Mouse (Mus musculus): ENCODE results near the gene Ccdc85c. TPM values are rescaled to one million over a fixed set of nuclear protein-coding genes. Genes with fewer than 3 reads are reported as not detected.

The Ccdc85c gene
- polyA plus RNA-seq, 1 experiment from 2014 or later = 17.7 TPM

GRCm38 (mm10) chr12:108288127-108288880 is 13.1 kb upstream of the Ccdc85c start:
- no peak for ATAC-seq (ENCODE audit: low FRiP score)
- no peaks in the 10 kb centered on the region for H3K36me3 ChIP-seq
- H3K9me3 ChIP-seq = no peaks in the 10 kb centered on the region
- H3K27me3 ChIP-seq = 0 out of 2 replicates have a peak, but pooled peaks cover 2% of the 10 kb centered on the region
- H3K4me1 ChIP-seq (replicated peaks) = peaks cover 36% of the 10 kb centered on the region
- H3K27ac ChIP-seq = no peak overlapping the region
- H3K9ac ChIP-seq = no peak overlapping the region
- H3K4me2 ChIP-seq = no peak overlapping the region
- 79% methylated on average over 19 of the region's 19 CpGs for WGBS
- no peak overlapping the region for H3K4me3 ChIP-seq

- no peak overlapping the region for H3K4me3 ChIP-seq
- peaks cover 27% of the 10 kb centered on the region for H3K4me1 ChIP-seq (replicated peaks)
- 0 out of 2 replicates have a peak, but pooled peaks cover 2% of the 10 kb centered on the region for H3K27me3 ChIP-seq
- no peaks in the 10 kb centered on the region for H3K36me3 ChIP-seq
- no peaks in the 10 kb centered on the region for H3K9me3 ChIP-seq
- no peak for ATAC-seq (ENCODE audit: low FRiP score)
- no peak overlapping the region for H3K4me2 ChIP-seq
- H3K9ac ChIP-seq = no peak overlapping the region
- WGBS = 94% methylated on average over 8 of the region's 8 CpGs
- no peak overlapping the region for H3K27ac ChIP-seq
Measured at GRCm38 (mm10) chr12:108287011-108287410, 11.8 kb upstream of the Ccdc85c start.

- WGBS = 74% methylated on average over 4 of the region's 4 CpGs
Measured at GRCm38 (mm10) chr12:108286381-108286780, 11.2 kb upstream of the Ccdc85c start.

GRCm38 (mm10) chr12:108285225-108286011 is 10.2 kb upstream of the Ccdc85c start:
- H3K27ac ChIP-seq = peak overlapping the region; percentile 78
- no peaks in the 10 kb centered on the region for H3K36me3 ChIP-seq
- WGBS = 28% methylated on average over 11 of the region's 11 CpGs
- H3K4me1 ChIP-seq (replicated peaks) = peaks cover 23% of the 10 kb centered on the region
- H3K9me3 ChIP-seq = no peaks in the 10 kb centered on the region
- ATAC-seq (ENCODE audit: low FRiP score) = 0 out of 2 replicates have a peak, but pooled peaks have one; percentile 50
- 0 out of 2 replicates have a peak, but pooled peaks cover 2% of the 10 kb centered on the region for H3K27me3 ChIP-seq
- H3K9ac ChIP-seq = peak overlapping the region; percentile 46
- peak overlapping the region; percentile 27 for H3K4me2 ChIP-seq
- no peak overlapping the region for H3K4me3 ChIP-seq

More at GRCm38 (mm10) chr12:108286381-108286780, 11.2 kb upstream of the Ccdc85c start:
- Histone ChIP-seq H3K9ac (no peak overlapping the region), H3K9me3 (no peaks in the 10 kb centered on the region), H3K27ac (peak overlapping the region; percentile 78; the same call in 1 of the 2 replicates), H3K36me3 (no peaks in the 10 kb centered on the region), H3K4me3 (no peak overlapping the region), H3K4me1 (replicated peaks) (peaks cover 23% of the 10 kb centered on the region), H3K4me2 (no peak overlapping the region), H3K27me3 (0 out of 2 replicates have a peak, but pooled peaks cover 2% of the 10 kb centered on the region)
- ATAC-seq (ENCODE audit: low FRiP score) = no peak

GRCm38 (mm10) chr12:108284455-108285224 is 9.4 kb upstream of the Ccdc85c start:
- WGBS = 36% methylated on average over 13 of the region's 14 CpGs
- H3K27ac ChIP-seq = peak overlapping the region; percentile 78
- H3K9me3 ChIP-seq = no peaks in the 10 kb centered on the region
- H3K9ac ChIP-seq = peak overlapping the region; percentile 46; the same call in 1 of the 2 replicates
- H3K4me1 ChIP-seq (replicated peaks) = peaks cover 23% of the 10 kb centered on the region
- H3K4me2 ChIP-seq = peak overlapping the region; percentile 27; the same call in 1 of the 2 replicates
- no peak overlapping the region for H3K4me3 ChIP-seq
- ATAC-seq (ENCODE audit: low FRiP score) = peak; percentile 50; the same call in 1 of the 2 replicates
- 0 out of 2 replicates have a peak, but pooled peaks cover 2% of the 10 kb centered on the region for H3K27me3 ChIP-seq
- H3K36me3 ChIP-seq = no peaks in the 10 kb centered on the region

- peak overlapping the region; percentile 88 for H3K4me3 ChIP-seq
- ATAC-seq (ENCODE audit: low FRiP score) = no peak
- peak overlapping the region; percentile 88 for H3K4me2 ChIP-seq
- H3K9ac ChIP-seq = peak overlapping the region; percentile 95
- H3K36me3 ChIP-seq = no peaks in the 10 kb centered on the region
- H3K27me3 ChIP-seq = no peaks in the 10 kb centered on the region
- peaks cover 45% of the 10 kb centered on the region for H3K4me1 ChIP-seq (replicated peaks)
- H3K27ac ChIP-seq = peak overlapping the region; percentile 99
- WGBS = 17% methylated on average over 15 of the region's 15 CpGs
- H3K9me3 ChIP-seq = no peaks in the 10 kb centered on the region
Measured at GRCm38 (mm10) chr12:108278221-108278918, 3.1 kb upstream of the Ccdc85c start.

- Histone ChIP-seq H3K9me3 (no peaks in the 10 kb centered on the region), H3K4me3 (peak overlapping the region; percentile 88), H3K27me3 (no peaks in the 10 kb centered on the region), H3K27ac (peak overlapping the region; percentile 99), H3K36me3 (no peaks in the 10 kb centered on the region), H3K4me1 (replicated peaks) (peaks cover 55% of the 10 kb centered on the region), H3K9ac (peak overlapping the region; percentile 95), H3K4me2 (peak overlapping the region; percentile 88)
- no peak; the same call in 1 of the 2 replicates for ATAC-seq (ENCODE audit: low FRiP score)
- WGBS = 1% methylated on average over 12 of the region's 12 CpGs
Measured at GRCm38 (mm10) chr12:108277341-108277841, 2.2 kb upstream of the Ccdc85c start.

GRCm38 (mm10) chr12:108275920-108276822 is 946 bp upstream of the Ccdc85c start:
- Histone ChIP-seq H3K27me3 (no peaks in the 10 kb centered on the region), H3K27ac (peak overlapping the region; percentile 99), H3K9ac (peak overlapping the region; percentile 95), H3K36me3 (no peaks in the 10 kb centered on the region), H3K4me2 (peak overlapping the region; percentile 88), H3K4me1 (replicated peaks) (peaks cover 67% of the 10 kb centered on the region), H3K4me3 (peak overlapping the region; percentile 88), H3K9me3 (no peaks in the 10 kb centered on the region)
- ATAC-seq (ENCODE audit: low FRiP score) = peak; percentile 69
- under 1% methylated on average over 45 of the region's 47 CpGs for WGBS

GRCm38 (mm10) chr12:108275508-108275890 is 274 bp upstream of the Ccdc85c start:
- Histone ChIP-seq H3K9me3 (no peaks in the 10 kb centered on the region), H3K4me3 (peak overlapping the region; percentile 88), H3K4me1 (replicated peaks) (peaks cover 74% of the 10 kb centered on the region), H3K9ac (peak overlapping the region; percentile 95), H3K27me3 (no peaks in the 10 kb centered on the region), H3K27ac (peak overlapping the region; percentile 99), H3K36me3 (no peaks in the 10 kb centered on the region), H3K4me2 (peak overlapping the region; percentile 88)
- peak; percentile 92 for ATAC-seq (ENCODE audit: low FRiP score)
- under 1% methylated on average over 36 of the region's 37 CpGs for WGBS

- no peaks in the 10 kb centered on the region for H3K27me3 ChIP-seq
- ATAC-seq (ENCODE audit: low FRiP score) = no peak
Measured at GRCm38 (mm10) chr12:108274313-108274595, 971 bp downstream of the Ccdc85c start.

More at GRCm38 (mm10) chr12:108274313-108274595, 971 bp downstream of the Ccdc85c start:
- no peaks in the 10 kb centered on the region for H3K36me3 ChIP-seq
- WGBS = under 1% methylated on average over 33 of the region's 35 CpGs
- H3K4me2 ChIP-seq = peak overlapping the region; percentile 81
- H3K4me1 ChIP-seq (replicated peaks) = peaks cover 85% of the 10 kb centered on the region
- H3K9me3 ChIP-seq = no peaks in the 10 kb centered on the region
- peak overlapping the region; percentile 94 for H3K9ac ChIP-seq
- H3K27ac ChIP-seq = peak overlapping the region; percentile 94
- peak overlapping the region; percentile 88 for H3K4me3 ChIP-seq

Measured in hindbrain, embryonic 13.5 days (tissue).